Mouse (Mus musculus) left cerebral cortex, postnatal 4 days (tissue): ENCODE measurements around the gene Zfhx3. TPM values are rescaled to one million over a fixed set of nuclear protein-coding genes. Genes with fewer than 3 reads are reported as not detected.
A peak's percentile ranks its signal among the peaks of the same experiment; 100 is the strongest.

Experiments used
- DNase-seq: peaks from one replicate; pipeline ENCODE4 v3.0.0-alpha.2; 2022
- intact Hi-C: fragments of 180-260 bp; cut with DNase I; formaldehyde crosslinking; loops from one replicate; pipeline ENCODE4 v1.15.1; 2025
- total RNA-seq, 2 experiments: library from RNA; stranded (reverse); gene quantifications; 2 replicates each; pipeline ENCODE4 v1.2.3; 2021

Gene Zfhx3
- total RNA-seq, 2 experiments from 2014 or later = 5.0 to 5.7 TPM

- DNase-seq = no peak
- intact Hi-C loops = loop anchor here (10.0 kb wide), 1 partner anchor 178 kb away; no protein-coding TSS in a partner anchor
Observed at GRCm38 (mm10) chr8:108726541-108727241, 784.2 kb downstream of the Zfhx3 start.

GRCm38 (mm10) chr8:108729169-108729568 is 786.7 kb downstream of the Zfhx3 start:
- intact Hi-C loops = loop anchor here (10.0 kb wide), 1 partner anchor 176 kb away; no protein-coding TSS in a partner anchor
- DNase-seq = no peak

GRCm38 (mm10) chr8:108729667-108730329 is 787.4 kb downstream of the Zfhx3 start:
- DNase-seq = no peak
- intact Hi-C loops = loop anchor here (10.0 kb wide), 1 partner anchor 175 kb away; no protein-coding TSS in a partner anchor

- no peak for DNase-seq
- intact Hi-C loops = no loop called here
Observed at GRCm38 (mm10) chr8:108730907-108731440, 788.5 kb downstream of the Zfhx3 start.

- DNase-seq = no peak
- intact Hi-C loops = no loop called here
Observed at GRCm38 (mm10) chr8:108732500-108732899, 790.1 kb downstream of the Zfhx3 start.

- intact Hi-C loops = no loop called here
- DNase-seq = no peak
Observed at GRCm38 (mm10) chr8:108733385-108733784, 790.9 kb downstream of the Zfhx3 start.

GRCm38 (mm10) chr8:108736442-108736841 is 794.0 kb downstream of the Zfhx3 start:
- intact Hi-C loops = no loop called here
- DNase-seq = no peak

- DNase-seq = no peak
- intact Hi-C loops = no loop called here
Observed at GRCm38 (mm10) chr8:108738179-108738578, 795.7 kb downstream of the Zfhx3 start.

GRCm38 (mm10) chr8:108739517-108739916 is 797.1 kb downstream of the Zfhx3 start:
- intact Hi-C loops = no loop called here
- no peak for DNase-seq

GRCm38 (mm10) chr8:108740443-108740842 is 798.0 kb downstream of the Zfhx3 start:
- intact Hi-C loops = no loop called here
- DNase-seq = peak; percentile 13

GRCm38 (mm10) chr8:108741651-108742050 is 799.2 kb downstream of the Zfhx3 start:
- intact Hi-C loops = no loop called here
- no peak for DNase-seq

- intact Hi-C loops = no loop called here
- no peak for DNase-seq
Observed at GRCm38 (mm10) chr8:108742465-108742864, 800.0 kb downstream of the Zfhx3 start.

- intact Hi-C loops = no loop called here
Observed at GRCm38 (mm10) chr8:108743238-108743637, 800.8 kb downstream of the Zfhx3 start.

GRCm38 (mm10) chr8:108745551-108745950 is 803.1 kb downstream of the Zfhx3 start:
- DNase-seq = no peak
- intact Hi-C loops = no loop called here

More at GRCm38 (mm10) chr8:108743238-108743637, 800.8 kb downstream of the Zfhx3 start:
- no peak for DNase-seq

GRCm38 (mm10) chr8:108748095-108748494 is 805.7 kb downstream of the Zfhx3 start:
- intact Hi-C loops = no loop called here

GRCm38 (mm10) chr8:108748851-108749376 is 806.5 kb downstream of the Zfhx3 start:
- DNase-seq = peak; percentile 22
- intact Hi-C loops = no loop called here

More at GRCm38 (mm10) chr8:108748095-108748494, 805.7 kb downstream of the Zfhx3 start:
- no peak for DNase-seq

GRCm38 (mm10) chr8:108750806-108751205 is 808.4 kb downstream of the Zfhx3 start:
- DNase-seq = no peak

GRCm38 (mm10) chr8:108754556-108754955 is 812.1 kb downstream of the Zfhx3 start:
- intact Hi-C loops = no loop called here
- DNase-seq = no peak

More at GRCm38 (mm10) chr8:108750806-108751205, 808.4 kb downstream of the Zfhx3 start:
- intact Hi-C loops = no loop called here

GRCm38 (mm10) chr8:108755400-108756325 is 813.2 kb downstream of the Zfhx3 start:
- peak; percentile 38 for DNase-seq
- intact Hi-C loops = no loop called here
